Mouse (Mus musculus): ENCODE results near the gene Stk39.

Gene Stk39

GRCm38 (mm10) chr2:68385654-68386312 lies 86.3 kb downstream of the Stk39 start:
- DNase-seq (ENCODE audit: extremely low spot score, low read depth, low spot score) = no peak

- DNase-seq (ENCODE audit: extremely low spot score, low read depth, low spot score) = no peak
These were observed 88.1 kb downstream of the Stk39 start for GRCm38 (mm10) chr2:68383964-68384363.

GRCm38 (mm10) chr2:68382394-68383059 lies 89.5 kb downstream of the Stk39 start:
- DNase-seq (ENCODE audit: extremely low spot score, low read depth, low spot score) = no peak

- DNase-seq (ENCODE audit: extremely low spot score, low read depth, low spot score) = no peak
These were observed 90.2 kb downstream of the Stk39 start for GRCm38 (mm10) chr2:68381881-68382280.

- DNase-seq (ENCODE audit: extremely low spot score, low read depth, low spot score) = no peak
These were observed 90.9 kb downstream of the Stk39 start for GRCm38 (mm10) chr2:68381205-68381604.

DNA sequence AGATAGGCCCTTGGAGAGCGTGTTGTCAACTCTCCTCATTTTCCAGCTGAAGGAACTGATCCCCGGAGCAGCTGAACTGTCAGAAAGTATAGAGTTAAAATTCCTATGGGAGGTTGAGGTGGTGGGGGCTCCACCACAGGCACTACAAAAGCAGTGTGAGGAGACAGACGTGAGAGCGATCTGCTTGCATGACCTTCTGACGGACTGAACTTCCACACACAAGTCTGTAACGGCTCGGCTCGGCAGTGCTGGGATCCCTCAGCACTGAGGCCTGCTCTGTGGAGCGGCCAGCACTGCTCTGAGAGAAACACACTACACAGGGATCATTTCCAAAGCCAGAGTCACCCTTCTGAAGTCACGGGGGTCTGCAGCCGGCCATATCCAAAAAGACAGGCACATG lies 92.4 kb downstream of the Stk39 start:
- DNase-seq (ENCODE audit: extremely low spot score, low read depth, low spot score) = no peak

- no peak for DNase-seq (ENCODE audit: extremely low spot score, low read depth, low spot score)
These were observed 93.7 kb downstream of the Stk39 start for GRCm38 (mm10) chr2:68378319-68378718.

- DNase-seq (ENCODE audit: extremely low spot score, low read depth, low spot score) = no peak
These were observed 94.8 kb downstream of the Stk39 start for GRCm38 (mm10) chr2:68377251-68377681.

GRCm38 (mm10) chr2:68376660-68377059 lies 95.4 kb downstream of the Stk39 start:
- no peak for DNase-seq (ENCODE audit: extremely low spot score, low read depth, low spot score)

- no peak for DNase-seq (ENCODE audit: extremely low spot score, low read depth, low spot score)
These were observed 97.9 kb downstream of the Stk39 start for GRCm38 (mm10) chr2:68374202-68374601.

DNA sequence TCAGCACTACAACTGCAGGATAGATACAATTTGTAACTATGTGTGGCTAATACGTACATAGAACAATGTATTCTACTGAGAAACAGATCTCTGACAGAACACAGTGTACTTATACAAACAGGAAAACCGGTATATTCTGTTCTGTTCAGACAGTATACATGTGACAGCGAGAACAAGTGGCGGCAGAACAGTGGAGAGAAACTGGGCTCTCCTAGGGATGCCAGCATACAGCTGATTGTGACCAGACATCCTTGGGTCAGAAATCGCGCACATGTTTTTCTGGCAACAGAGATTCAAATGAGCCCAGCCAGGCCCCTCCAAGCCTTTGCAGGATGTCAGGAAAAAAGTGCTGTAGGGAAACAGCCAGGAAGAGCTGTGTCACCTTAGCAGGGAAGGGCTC lies 100.2 kb downstream of the Stk39 start:
- no peak for DNase-seq (ENCODE audit: extremely low spot score, low read depth, low spot score)

- DNase-seq (ENCODE audit: extremely low spot score, low read depth, low spot score) = no peak
These were observed 101.7 kb downstream of the Stk39 start for GRCm38 (mm10) chr2:68370326-68370725.

DNA sequence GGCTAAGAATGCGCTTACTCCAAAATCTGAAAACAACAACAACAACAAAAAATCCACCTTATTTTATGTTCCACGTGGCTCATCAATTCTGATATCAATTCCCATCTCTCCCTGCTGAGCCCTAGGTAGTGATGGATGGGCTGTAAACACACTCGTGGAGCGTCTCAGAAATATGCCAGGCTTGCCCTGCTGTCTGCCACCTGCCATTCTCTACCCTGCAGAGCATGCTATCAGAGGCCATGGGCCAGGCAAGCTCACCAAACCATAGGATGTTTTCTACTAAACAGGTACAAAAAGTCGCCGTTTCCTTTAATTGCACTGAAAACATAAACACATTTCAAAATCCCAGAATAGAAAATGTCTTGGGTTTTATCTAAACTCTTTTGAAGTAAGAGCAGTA lies 103.0 kb downstream of the Stk39 start:
- no peak for DNase-seq (ENCODE audit: extremely low spot score, low read depth, low spot score)

DNA sequence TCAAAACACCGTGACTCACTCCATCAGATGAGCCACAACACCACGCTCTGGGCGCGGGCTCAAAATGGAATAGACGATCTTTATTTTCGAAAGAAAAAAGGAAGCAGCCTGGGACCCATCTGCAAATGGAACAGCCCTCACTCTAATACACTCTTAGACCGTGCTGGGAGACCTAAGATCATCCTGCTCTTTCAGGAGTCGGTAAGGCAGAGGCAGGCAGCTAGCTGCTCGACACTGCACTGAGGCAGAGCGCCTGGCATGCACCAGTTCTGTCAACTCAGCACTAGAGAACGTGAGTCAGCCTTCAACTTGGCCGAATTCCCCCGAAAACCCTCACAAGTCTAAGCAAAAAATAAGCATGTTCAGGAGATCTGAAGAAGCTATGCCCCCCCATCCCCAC lies 104.1 kb downstream of the Stk39 start:
- no peak for DNase-seq (ENCODE audit: extremely low spot score, low read depth, low spot score)

DNA sequence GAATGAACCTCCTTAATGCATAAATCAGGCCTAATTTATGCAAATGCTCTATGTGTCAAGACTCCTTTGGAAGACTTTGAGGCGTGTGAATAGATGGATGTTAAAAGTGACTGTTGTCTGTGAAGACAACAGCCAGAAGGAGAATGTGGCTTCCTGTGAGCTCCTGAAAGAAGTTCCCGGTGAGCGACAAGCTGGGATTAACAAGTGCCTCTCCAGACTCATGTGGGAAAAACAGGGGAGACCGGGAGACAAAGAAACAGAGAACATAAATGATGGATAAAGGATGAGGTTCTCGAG lies 105.2 kb downstream of the Stk39 start:
- no peak for DNase-seq (ENCODE audit: extremely low spot score, low read depth, low spot score)

- no peak for DNase-seq (ENCODE audit: extremely low spot score, low read depth, low spot score)
These were observed 105.8 kb downstream of the Stk39 start for GRCm38 (mm10) chr2:68366091-68366896.

GRCm38 (mm10) chr2:68365504-68365903 lies 106.6 kb downstream of the Stk39 start:
- DNase-seq (ENCODE audit: extremely low spot score, low read depth, low spot score) = no peak

GRCm38 (mm10) chr2:68364181-68364900 lies 107.7 kb downstream of the Stk39 start:
- DNase-seq (ENCODE audit: extremely low spot score, low read depth, low spot score) = no peak

DNA sequence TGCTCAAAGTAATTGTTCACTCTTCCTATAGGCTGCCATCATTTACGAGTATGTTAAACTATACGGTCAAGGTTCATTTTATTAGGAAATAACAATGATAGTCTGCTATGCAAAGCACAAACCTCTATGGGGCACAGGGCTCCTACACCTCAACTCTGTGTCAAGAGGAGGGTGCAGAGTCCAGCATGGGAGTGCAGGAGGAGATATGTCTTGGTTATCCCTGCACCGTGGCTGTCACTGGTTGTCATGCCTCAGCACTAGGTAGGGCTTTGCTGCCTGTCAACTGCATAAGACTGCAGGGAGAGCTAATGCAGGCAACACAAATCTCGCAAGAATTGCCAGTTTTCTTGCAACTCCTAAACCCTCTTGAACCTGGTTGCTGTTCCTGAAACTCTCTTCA lies 108.9 kb downstream of the Stk39 start:
- DNase-seq (ENCODE audit: extremely low spot score, low read depth, low spot score) = no peak

- no peak for DNase-seq (ENCODE audit: extremely low spot score, low read depth, low spot score)
These were observed 110.4 kb downstream of the Stk39 start for GRCm38 (mm10) chr2:68361701-68362100.

DNA sequence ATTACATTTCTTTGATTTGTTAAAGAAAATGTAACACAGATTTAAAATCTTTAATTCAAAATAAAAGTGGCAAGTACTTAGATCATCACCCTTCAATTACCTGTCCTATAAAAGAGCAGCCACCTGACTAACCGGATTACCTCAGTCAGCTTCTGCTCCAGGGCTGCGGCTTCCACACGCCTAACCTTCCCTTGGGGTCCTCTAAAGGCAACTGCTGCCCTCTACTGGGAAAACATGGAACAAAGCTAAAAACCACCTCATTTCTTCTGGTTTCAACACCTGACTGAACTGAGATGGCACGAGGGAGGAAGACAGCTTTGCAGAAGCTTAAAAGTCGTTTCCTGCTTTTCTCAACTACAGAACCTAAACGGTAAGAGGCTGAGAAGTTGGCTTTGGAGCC lies 121.4 kb downstream of the Stk39 start:
- DNase-seq (ENCODE audit: extremely low spot score, low read depth, low spot score) = peak; percentile 58

Data from hindlimb bud, embryonic 11.5 days (tissue).